Mouse (Mus musculus) liver, postnatal 0 days (tissue): ENCODE measurements around the gene Gm10260. TPM values are rescaled to one million over a fixed set of nuclear protein-coding genes. Genes with fewer than 3 reads are reported as not detected.

Experiments
- ATAC-seq: fragments of 200-750 bp; cut with Nextera tagmentation; 2 replicates; pipeline ENCODE4 v1.8.0; 2017; ENCODE audit warnings: mild to moderate bottlenecking, moderate library complexity
- DNase-seq: peaks from one replicate; pipeline ENCODE4 v3.0.0-alpha.2; 2016
- H3K27ac ChIP-seq: fragments of 300-500 bp; sonication (generic); 2 replicates; pipeline ENCODE4 v1.5.1; 2014; ENCODE audit warnings: antibody characterized with exemption, moderate library complexity, mild to moderate bottlenecking, low read depth
- H3K27me3 ChIP-seq: fragments of 300-500 bp; sonication (generic); 2 replicates; pipeline ENCODE4 v1.6.1; 2014; ENCODE audit warnings: low read length, control low read depth, mixed read lengths; ENCODE audit not compliant: insufficient read depth
- H3K36me3 ChIP-seq: fragments of 300-500 bp; sonication (generic); replicated peaks from 2 replicates; pipeline ENCODE4 v1.6.1; 2014; ENCODE audit warnings: mild to moderate bottlenecking, control low read depth, low read length, moderate library complexity, mixed read lengths; ENCODE audit not compliant: insufficient read depth
- H3K4me1 ChIP-seq: fragments of 300-500 bp; sonication (generic); 2 replicates; pipeline ENCODE4 v1.6.1; 2014; ENCODE audit warnings: antibody characterized with exemption, mild to moderate bottlenecking, control low read depth; ENCODE audit not compliant: insufficient read depth
- H3K4me2 ChIP-seq: fragments of 300-500 bp; sonication (generic); 2 replicates; pipeline ENCODE4 v1.6.1; 2014; ENCODE audit warnings: low read depth, mild to moderate bottlenecking, low read length, moderate library complexity, mixed read lengths
- H3K4me3 ChIP-seq: fragments of 300-500 bp; sonication (generic); 2 replicates; pipeline ENCODE4 v1.5.1; 2014; ENCODE audit warnings: low read depth, low read length
- H3K9ac ChIP-seq: fragments of 300-500 bp; sonication (generic); replicated peaks from 2 replicates; pipeline ENCODE4 v1.6.1; 2014; ENCODE audit warnings: mild to moderate bottlenecking, moderate library complexity
- H3K9me3 ChIP-seq: fragments of 300-500 bp; sonication (generic); 2 replicates; pipeline ENCODE4 v1.6.1; 2016; ENCODE audit warnings: mild to moderate bottlenecking, control low read depth, low read length, mixed read lengths
- CTCF ChIP-seq: sonication (generic); IDR thresholded peaks from 2 replicates; pipeline ENCODE4 v1.5.1; 2016; ENCODE audit warnings: antibody characterized with exemption, low read depth
- EP300 ChIP-seq: IDR thresholded peaks from 2 replicates; pipeline ENCODE4 v1.6.1; 2016; ENCODE audit warnings: antibody characterized with exemption, low read depth, mild to moderate bottlenecking
- WGBS: fragments of 180-500 bp; shearing (Covaris S2); extraction: QIAGEN DNeasy Blood & Tissue Kit; methylation state at CpG from one replicate; pipeline ENCODE4 v1.1.7; 2014; ENCODE audit not compliant: insufficient replicate concordance; 5-methylcytosine and 5-hydroxymethylcytosine counted together
- polyA plus RNA-seq: library from polyadenylated mRNA; unstranded; fragments of >200 nt; fragmentation: Nextera tagmentation; extraction: Ambion mirVana; gene quantifications from 2 replicates; pipeline ENCODE4 v1.2.1, GENCODE M21; 2015

The Gm10260 gene
- polyA plus RNA-seq, 1 experiment from 2014 or later: 5.5 TPM

DNA sequence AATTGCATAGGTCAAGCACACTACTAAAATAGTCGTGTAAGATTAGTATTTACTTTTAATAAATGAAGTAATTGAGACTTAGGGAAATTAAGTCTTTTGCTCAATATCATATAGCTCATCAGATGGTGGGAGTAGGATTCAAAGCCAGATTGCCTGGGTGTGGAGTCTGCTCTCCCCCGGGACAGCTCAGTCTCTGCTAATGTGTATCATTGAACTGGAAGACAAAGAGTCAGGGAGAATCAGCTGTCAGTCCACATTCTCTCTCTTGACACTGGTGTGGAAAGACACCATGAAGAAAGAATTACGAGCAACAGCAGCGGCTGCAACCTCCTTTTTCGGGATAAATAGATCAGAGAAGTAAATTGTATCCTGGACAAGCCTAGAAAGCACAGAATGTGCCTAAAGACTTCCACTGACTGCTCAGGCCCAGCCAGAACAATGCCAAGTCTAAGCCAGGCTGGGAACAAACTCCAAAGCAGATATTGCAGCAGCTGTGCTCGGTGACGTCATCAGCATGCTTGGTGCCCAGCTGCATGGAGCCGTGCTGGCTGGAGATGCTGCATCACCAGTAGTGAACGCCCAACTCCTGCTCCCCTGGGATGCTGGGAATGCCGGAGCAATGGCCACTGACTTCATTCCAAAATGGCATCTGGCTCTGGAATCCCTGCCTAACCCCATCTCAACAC, 14.5 kb upstream of the Gm10260 start:
- ATAC-seq (no peak), DNase-seq (no peak)
- Histone ChIP-seq H3K4me2 (no peak overlapping the region), H3K27ac (no peak overlapping the region), H3K4me3 (no peak overlapping the region), H3K27me3 (no peaks in the 10 kb centered on the region), H3K9me3 (no peaks in the 10 kb centered on the region; the same call in 1 of the 2 replicates), H3K4me1 (peaks cover 22% of the 10 kb centered on the region), H3K36me3 (no peaks in the 10 kb centered on the region), H3K9ac (no peak overlapping the region)
- TF ChIP-seq EP300: no peak
- no peak for TF ChIP-seq CTCF
- WGBS: 81% methylated on average over 10 of the region's 10 CpGs

DNA sequence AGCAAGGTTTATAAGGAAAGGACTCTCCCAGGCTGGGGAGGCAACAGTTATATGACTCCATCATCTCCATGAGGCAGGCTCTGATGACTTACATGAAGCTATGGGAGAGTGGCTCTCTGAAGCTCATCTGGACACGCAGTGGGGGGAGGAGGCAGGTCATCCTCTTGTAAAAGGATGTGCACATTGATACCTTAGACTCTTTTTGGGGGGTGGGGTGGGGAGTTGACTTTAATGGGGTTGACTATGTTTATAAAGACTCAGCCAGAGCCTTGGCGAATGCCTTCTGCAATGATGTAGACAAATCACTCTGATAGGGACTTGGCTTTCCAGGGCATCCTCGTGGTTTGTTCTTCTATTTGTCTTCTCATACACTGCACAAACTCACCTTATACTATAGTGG, 8.8 kb upstream of the Gm10260 start:
- Histone ChIP-seq H3K4me2 (no peak overlapping the region), H3K27me3 (no peaks in the 10 kb centered on the region), H3K9me3 (no peaks in the 10 kb centered on the region; the same call in 1 of the 2 replicates), H3K36me3 (no peaks in the 10 kb centered on the region), H3K4me1 (peaks cover 12% of the 10 kb centered on the region), H3K9ac (no peak overlapping the region), H3K27ac (no peak overlapping the region), H3K4me3 (no peak overlapping the region)
- TF ChIP-seq CTCF (no peak), EP300 (no peak)
- ATAC-seq (no peak), DNase-seq (no peak)
- 84% methylated on average over 3 of the region's 3 CpGs for WGBS

DNA sequence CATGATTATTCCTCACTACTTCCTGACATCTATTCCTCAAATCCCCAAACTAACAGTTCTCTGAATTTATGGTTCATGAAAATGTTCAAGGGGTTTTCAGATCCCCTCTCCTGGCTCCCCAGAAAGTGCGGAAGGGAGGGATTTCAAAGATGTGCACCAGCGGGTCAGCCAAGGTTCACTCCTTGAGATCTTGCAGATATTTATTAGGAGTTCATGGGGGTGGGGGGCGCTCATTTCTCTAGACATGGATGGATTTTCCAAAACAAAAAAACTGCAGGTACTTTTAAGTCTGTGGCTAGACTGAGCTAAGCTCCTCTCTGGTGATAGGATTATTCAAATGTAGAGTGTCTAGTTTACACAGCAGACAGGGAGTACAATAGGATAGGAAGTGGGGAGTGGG, 8.4 kb upstream of the Gm10260 start:
- no peak overlapping the region for H3K27ac ChIP-seq
- H3K4me1 ChIP-seq: peaks cover 16% of the 10 kb centered on the region
- H3K4me3 ChIP-seq: no peak overlapping the region
- no peak overlapping the region for H3K4me2 ChIP-seq
- no peaks in the 10 kb centered on the region for H3K36me3 ChIP-seq
- DNase-seq (no peak), ATAC-seq (no peak)
- H3K9me3 ChIP-seq: no peaks in the 10 kb centered on the region; the same call in 1 of the 2 replicates
- whole genome bisulfite sequencing: 85% methylated on average over 3 of the region's 3 CpGs
- no peaks in the 10 kb centered on the region for H3K27me3 ChIP-seq
- H3K9ac ChIP-seq: no peak overlapping the region
- TF ChIP-seq CTCF (no peak), EP300 (no peak)

DNA sequence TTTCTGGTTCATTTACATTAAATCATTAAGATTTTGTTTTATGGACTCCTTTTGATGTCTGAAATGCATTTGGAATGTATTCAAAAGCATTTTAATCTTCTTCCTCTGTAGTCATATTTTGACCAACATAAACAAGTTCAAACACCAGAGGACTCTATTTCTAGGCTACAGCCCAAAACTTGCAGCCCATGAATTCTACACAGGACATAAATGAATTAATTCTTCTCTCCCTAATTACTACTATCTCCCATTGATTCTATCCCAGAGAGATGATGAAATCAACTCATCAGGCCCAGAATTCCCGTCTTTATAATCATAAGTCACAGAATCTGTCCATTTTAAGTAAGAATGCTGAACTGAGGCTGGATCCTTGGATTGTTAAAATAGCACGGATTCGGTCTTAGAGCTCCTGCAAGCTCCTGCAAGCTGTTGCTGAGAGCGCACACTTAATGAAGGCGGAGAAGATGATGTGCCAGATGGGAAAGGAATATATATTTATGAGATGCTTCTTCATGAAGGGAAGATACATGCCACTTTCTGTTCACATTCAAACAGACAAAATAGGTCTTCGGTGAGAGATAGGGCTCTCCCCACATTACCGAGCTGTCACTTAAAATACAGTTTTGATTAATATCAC, 7.7 kb upstream of the Gm10260 start:
- Histone ChIP-seq H3K27me3 (no peaks in the 10 kb centered on the region), H3K36me3 (no peaks in the 10 kb centered on the region), H3K4me3 (no peak overlapping the region), H3K27ac (no peak overlapping the region), H3K4me2 (no peak overlapping the region), H3K9ac (no peak overlapping the region), H3K4me1 (peaks cover 16% of the 10 kb centered on the region), H3K9me3 (no peaks in the 10 kb centered on the region; the same call in 1 of the 2 replicates)
- TF ChIP-seq CTCF: no peak
- TF ChIP-seq EP300: no peak
- DNase-seq (no peak), ATAC-seq (no peak)
- WGBS: 88% methylated on average over 7 of the region's 7 CpGs

DNA sequence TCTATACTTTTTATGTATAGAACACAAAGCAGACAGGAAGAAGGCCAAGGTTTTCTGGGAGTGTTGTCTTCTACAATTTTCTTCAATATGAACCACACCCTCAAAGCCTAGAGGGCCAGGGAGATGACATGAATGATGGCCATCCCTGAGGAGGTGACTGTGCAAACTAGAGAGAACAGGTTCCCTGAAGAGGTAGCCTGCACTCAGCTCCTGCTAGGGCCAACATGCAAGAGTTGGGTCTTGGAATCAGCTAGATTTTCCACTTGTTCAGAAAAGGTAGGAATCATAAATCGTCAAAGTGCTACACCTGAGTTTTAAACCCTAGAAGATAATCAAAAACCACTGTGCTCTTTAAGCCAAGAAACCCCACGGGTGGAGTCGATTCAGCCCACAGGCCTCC, 6.2 kb upstream of the Gm10260 start:
- Histone ChIP-seq H3K4me3 (no peak overlapping the region), H3K27ac (peak overlapping the region; percentile 58), H3K9ac (no peak overlapping the region), H3K36me3 (no peaks in the 10 kb centered on the region), H3K4me1 (peaks cover 16% of the 10 kb centered on the region), H3K4me2 (no peak overlapping the region), H3K9me3 (no peaks in the 10 kb centered on the region), H3K27me3 (no peaks in the 10 kb centered on the region)
- DNase-seq: no peak
- TF ChIP-seq EP300 (peak; percentile 54; the same call in 1 of the 2 replicates), CTCF (no peak)
- peak; percentile 83 for ATAC-seq
- 71% methylated on average over 3 of the region's 3 CpGs for WGBS

DNA sequence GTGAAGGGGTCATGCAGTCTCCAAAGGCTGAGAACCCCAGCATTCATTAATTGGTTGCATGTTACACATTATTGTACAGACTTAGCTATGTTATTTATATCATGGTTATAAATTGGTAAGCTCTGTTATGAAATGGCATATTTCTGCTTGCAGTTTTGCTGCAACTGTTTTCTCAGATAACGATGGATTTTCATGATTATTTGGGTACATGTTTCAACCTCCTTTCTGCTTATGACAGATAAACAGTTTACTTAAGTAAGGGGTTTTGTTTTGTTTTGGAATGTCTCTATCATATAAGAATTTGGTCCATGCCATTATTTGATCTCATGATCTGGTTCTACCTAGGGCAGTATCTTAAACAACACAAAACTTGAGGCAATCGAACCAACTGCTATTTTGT, 5.5 kb upstream of the Gm10260 start:
- no peaks in the 10 kb centered on the region for H3K36me3 ChIP-seq
- H3K27me3 ChIP-seq: no peaks in the 10 kb centered on the region
- H3K27ac ChIP-seq: peak overlapping the region; percentile 58; the same call in 1 of the 2 replicates
- no peak overlapping the region for H3K4me3 ChIP-seq
- TF ChIP-seq CTCF: no peak
- TF ChIP-seq EP300: peak; percentile 99
- H3K9ac ChIP-seq: no peak overlapping the region
- WGBS: 54% methylated on average over 2 of the region's 2 CpGs
- DNase-seq (no peak), ATAC-seq (peak; percentile 43; the same call in 1 of the 2 replicates)
- H3K9me3 ChIP-seq: no peaks in the 10 kb centered on the region
- no peak overlapping the region; the same call in 1 of the 2 replicates for H3K4me2 ChIP-seq
- H3K4me1 ChIP-seq: peaks cover 16% of the 10 kb centered on the region
